Comparison of ENCODE assay signal across 21 mouse cellular contexts in the genomic region with DNA sequence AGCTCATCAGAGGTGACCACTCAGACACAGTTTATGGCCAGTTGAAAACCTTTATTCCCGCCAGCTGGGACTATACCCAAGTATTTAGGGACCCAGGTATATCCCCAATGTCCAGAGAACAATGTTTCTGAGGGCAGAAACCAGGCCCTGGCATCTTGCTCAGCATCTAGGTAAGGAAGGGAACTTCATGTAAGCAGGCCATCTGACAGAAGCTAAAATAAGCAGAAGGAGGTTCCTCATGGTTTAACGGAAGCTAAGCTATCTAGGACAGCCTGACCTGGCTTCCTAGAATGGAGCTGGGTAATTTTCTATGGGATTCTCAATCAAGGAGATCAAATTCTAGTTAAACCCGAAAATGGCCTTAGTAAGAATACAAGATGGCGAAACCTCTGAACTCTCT.
"Had no signal": no experiment of that assay in that cellular context is flagged by ENCODE, and none has a peak within 500 bp of the region (broad histone marks: within the 10 kb centered on the region; RNA-seq: fewer than 3 reads in every experiment).

No protein-coding gene starts in this region.

- DNase-seq: kidney, adult 11 months; kidney, adult 8-10 months; kidney, postnatal 10 days; kidney, postnatal 36 days; left cerebral cortex, postnatal 4 days; lung, adult 2 months; lung, postnatal 14 days; lung, postnatal 4 days; midbrain, embryonic 14.5 days; right cerebral cortex, postnatal 25 days; spleen, adult 18-20 months; thymus, postnatal 25 days had no signal

- H3K4me3 ChIP-seq: kidney, embryonic 15.5 days; limb, embryonic 12.5 days; limb, embryonic 15.5 days; liver, embryonic 15.5 days; neural tube, embryonic 12.5 days; neural tube, embryonic 15.5 days; stomach, embryonic 15.5 days had no signal

- H3K27ac ChIP-seq: kidney, embryonic 15.5 days; limb, embryonic 12.5 days; limb, embryonic 15.5 days; liver, embryonic 15.5 days; neural tube, embryonic 12.5 days; neural tube, embryonic 15.5 days; stomach, embryonic 15.5 days had no signal

- H3K4me2 ChIP-seq: kidney, embryonic 15.5 days; limb, embryonic 12.5 days; limb, embryonic 15.5 days; liver, embryonic 11.5 days; liver, embryonic 15.5 days; midbrain, embryonic 11.5 days; neural tube, embryonic 12.5 days; neural tube, embryonic 15.5 days; stomach, embryonic 15.5 days had no signal

- H3K4me1 ChIP-seq: limb, embryonic 12.5 days; liver, embryonic 15.5 days; neural tube, embryonic 12.5 days; neural tube, embryonic 15.5 days; stomach, embryonic 15.5 days had no signal

- H3K9me3 ChIP-seq: kidney, embryonic 15.5 days; limb, embryonic 12.5 days; limb, embryonic 15.5 days; liver, embryonic 15.5 days; neural tube, embryonic 12.5 days; neural tube, embryonic 15.5 days; stomach, embryonic 15.5 days had no signal

- H3K36me3 ChIP-seq: kidney, embryonic 15.5 days; limb, embryonic 12.5 days; limb, embryonic 15.5 days; liver, embryonic 15.5 days; neural tube, embryonic 12.5 days; neural tube, embryonic 15.5 days; stomach, embryonic 15.5 days had no signal

- H3K27me3 ChIP-seq: kidney, embryonic 15.5 days; limb, embryonic 12.5 days; limb, embryonic 15.5 days; liver, embryonic 15.5 days; neural tube, embryonic 12.5 days; neural tube, embryonic 15.5 days; stomach, embryonic 15.5 days had no signal

- H3K9ac ChIP-seq: kidney, embryonic 15.5 days; limb, embryonic 12.5 days; limb, embryonic 15.5 days; liver, embryonic 15.5 days; neural tube, embryonic 12.5 days; neural tube, embryonic 15.5 days; stomach, embryonic 15.5 days had no signal
